Mouse (Mus musculus): ENCODE measurements around the gene Prkacb.

The Prkacb gene

DNA sequence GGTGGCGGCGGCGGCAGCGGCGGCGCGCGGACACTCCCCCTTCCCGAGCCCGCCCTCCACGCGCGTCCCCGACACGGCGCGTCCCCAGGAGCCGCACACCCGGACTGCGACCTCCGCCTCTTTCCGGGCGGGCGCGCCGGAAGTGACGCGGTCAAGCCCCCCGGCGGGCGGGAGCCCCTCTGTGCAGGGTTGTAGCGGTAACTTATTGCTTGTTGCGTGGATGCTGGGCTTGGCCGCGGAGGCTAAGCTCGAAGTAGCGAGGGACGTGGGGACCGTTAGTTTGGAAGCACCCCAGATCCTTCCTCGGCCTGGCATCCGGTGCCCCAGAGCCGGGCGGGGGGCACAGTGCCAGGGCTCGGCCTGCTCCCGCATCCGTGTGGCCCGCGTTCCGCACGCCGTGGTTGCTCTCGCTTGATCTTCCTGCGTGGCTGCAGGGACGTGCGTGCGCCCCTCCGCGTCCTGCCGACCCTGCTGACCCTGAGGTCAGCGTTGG lies at the start of gene Prkacb:
TSS of gene Prkacb (minus strand) at position 90 of the 493 bp plus-strand sequence.
- DNase-seq (ENCODE audit: low spot score in 2 of 2) = peak; percentile 81 to 83

- DNase-seq (ENCODE audit: low spot score in 2 of 2) = no peak
These were observed 47.5 kb upstream of the Prkacb start for GRCm38 (mm10) chr3:146860308-146860707.

- DNase-seq (ENCODE audit: low spot score in 2 of 2) = no peak
These were observed 44.6 kb upstream of the Prkacb start for GRCm38 (mm10) chr3:146857373-146857772.

DNA sequence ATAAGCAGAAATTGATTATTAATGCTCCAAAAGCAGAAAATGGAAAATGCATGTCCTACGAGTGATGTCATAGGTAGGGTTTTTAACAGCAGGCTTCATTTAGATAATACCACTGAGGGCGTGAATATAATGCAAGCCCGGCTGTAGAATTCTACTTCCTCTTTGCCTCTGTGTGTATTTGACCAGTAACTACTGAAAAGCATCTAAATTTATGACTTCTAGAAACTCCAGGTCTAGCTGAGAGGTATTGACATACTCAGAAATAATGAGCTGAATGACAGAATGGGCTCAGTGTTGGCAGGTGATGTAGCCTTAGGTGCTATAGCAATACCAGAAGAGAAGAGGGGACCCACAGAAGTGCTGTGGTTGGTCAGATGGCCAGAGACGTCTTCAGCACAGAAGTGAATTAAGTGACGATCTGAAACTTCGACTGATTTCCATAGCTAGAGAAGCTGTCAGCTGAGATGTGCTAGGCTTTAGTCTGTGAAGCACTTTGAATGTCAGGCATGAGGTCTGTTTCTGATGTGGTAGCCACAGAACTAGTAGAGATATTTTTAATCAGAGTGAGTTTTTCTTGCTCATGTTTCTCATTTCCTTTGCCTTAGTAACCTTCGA lies 41.8 kb upstream of the Prkacb start:
- no peak for DNase-seq (ENCODE audit: low spot score in 2 of 2)

DNA sequence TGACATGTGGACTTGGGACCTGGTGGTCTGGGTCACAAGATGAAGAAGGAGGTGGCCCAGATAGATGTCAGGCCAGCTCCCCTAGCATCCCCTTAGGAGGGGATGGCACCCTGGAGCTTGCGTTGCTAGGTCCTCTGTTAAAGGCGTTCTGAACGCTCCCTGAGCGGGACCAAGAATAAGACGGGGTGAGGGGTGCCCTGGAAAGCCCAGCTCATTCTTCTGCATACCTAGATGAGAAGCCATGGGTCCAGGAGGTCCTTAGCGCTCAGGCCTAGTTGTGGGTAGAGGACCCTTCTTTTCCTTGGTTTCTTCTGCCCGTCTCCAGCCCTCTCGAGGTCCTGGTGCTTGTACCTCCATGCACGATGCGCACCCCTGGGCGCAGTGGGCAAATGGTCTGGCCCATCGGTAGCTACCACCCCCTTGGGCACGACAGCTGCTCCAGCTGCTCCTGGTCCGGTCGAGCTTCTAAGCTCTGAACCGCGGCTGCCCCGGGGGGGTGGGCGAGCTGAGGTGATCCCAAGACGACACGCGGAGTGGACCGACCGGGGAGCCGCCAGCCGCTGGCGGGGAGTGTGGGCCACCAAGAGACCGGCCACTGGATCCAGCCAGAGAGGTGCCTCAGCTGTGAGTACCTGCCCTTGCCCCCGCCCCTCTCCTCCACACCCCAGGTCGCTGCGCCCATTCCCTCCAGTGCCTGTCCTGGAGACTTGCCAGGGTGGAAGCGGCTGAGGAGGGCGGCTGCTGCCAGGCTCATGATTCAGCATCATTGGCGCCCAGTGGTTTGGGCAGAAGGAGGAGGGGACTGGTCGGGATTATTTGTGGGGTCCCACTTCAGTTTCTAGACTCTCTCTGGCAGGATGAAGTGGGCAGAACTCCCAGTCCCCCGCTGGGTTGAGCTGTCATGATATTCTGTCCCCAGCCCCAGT lies 39.4 kb upstream of the Prkacb start, which contains the start of gene Ttll7:
TSS of gene Ttll7 (plus strand) at position 402 of the 926 bp plus-strand sequence.
- peak; percentile 60 to 68 for DNase-seq (ENCODE audit: low spot score in 2 of 2)

- DNase-seq (ENCODE audit: low spot score in 2 of 2) = no peak
These were observed 36.6 kb upstream of the Prkacb start for GRCm38 (mm10) chr3:146849360-146849759.

DNA sequence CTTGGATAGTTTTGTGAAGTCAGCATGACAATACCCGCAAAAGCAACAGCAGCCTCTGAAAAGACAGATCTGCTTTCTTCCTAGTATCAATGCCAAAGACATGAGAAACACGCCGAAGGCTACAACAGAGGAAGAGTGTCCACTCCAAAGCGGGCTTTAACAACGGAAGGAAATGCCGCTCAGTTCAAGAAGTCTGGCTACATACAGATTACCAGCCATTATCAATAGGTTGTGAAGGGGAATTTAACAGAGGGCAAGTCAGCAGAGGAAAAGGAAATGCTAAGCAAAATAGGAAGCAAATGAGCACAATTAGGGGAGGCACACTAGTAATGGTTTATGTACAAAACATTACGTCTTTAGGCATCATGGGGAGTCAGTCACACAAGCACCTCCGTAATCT lies 35.3 kb upstream of the Prkacb start:
- DNase-seq (ENCODE audit: low spot score in 2 of 2) = no peak

DNA sequence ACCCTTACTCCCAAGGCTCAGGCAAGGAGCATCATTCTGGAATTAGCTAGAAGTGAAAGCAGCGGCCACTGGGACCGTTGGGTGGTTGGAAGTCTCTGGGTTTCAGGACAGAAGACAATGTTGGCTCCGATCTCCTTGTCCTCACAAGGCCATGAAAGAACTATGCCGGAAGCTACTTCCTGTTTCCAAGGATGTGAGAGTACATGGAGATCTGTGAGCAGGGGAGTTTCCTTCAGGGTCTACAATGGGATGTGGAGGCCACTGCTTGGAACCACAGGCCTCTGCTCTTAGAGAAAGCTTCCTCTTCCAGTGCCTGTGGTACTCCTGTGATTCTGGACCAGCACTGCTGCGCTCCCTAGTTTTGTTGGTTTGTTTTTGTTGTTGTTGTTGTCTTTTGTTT lies 33.4 kb upstream of the Prkacb start:
- no peak for DNase-seq (ENCODE audit: low spot score in 2 of 2)

GRCm38 (mm10) chr3:146843470-146843869 lies 30.7 kb upstream of the Prkacb start:
- no peak for DNase-seq (ENCODE audit: low spot score in 2 of 2)

DNA sequence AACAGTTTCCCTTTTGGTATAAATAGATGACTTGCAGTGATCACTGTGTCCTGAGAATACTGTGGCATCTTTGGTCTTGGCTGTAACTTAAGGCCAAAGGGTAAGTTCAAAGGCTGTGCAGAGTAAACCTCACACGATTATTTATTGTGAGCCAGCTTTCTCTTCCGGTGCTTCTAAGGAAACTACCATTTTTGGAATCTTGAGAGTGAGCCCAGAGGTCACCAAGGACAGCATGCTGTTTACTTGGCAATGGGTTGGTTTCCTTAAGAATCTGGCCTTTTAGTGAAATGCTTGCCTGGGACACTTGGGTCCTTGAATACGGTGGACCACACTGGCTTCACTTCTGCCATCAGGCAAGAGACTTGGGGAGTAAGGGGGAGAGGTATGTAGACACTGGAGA lies 30.0 kb upstream of the Prkacb start:
- DNase-seq (ENCODE audit: low spot score in 2 of 2) = no peak

- DNase-seq (ENCODE audit: low spot score in 2 of 2) = no peak
These were observed 7.9 kb upstream of the Prkacb start for GRCm38 (mm10) chr3:146820718-146821117.

- no peak for DNase-seq (ENCODE audit: low spot score in 2 of 2)
These were observed 834 bp upstream of the Prkacb start for GRCm38 (mm10) chr3:146813624-146814023.

GRCm38 (mm10) chr3:146812041-146812878 lies 530 bp downstream of the Prkacb start:
- peak in 1 of 2 experiments; percentile 2 for DNase-seq (ENCODE audit: low spot score in 2 of 2)

DNA sequence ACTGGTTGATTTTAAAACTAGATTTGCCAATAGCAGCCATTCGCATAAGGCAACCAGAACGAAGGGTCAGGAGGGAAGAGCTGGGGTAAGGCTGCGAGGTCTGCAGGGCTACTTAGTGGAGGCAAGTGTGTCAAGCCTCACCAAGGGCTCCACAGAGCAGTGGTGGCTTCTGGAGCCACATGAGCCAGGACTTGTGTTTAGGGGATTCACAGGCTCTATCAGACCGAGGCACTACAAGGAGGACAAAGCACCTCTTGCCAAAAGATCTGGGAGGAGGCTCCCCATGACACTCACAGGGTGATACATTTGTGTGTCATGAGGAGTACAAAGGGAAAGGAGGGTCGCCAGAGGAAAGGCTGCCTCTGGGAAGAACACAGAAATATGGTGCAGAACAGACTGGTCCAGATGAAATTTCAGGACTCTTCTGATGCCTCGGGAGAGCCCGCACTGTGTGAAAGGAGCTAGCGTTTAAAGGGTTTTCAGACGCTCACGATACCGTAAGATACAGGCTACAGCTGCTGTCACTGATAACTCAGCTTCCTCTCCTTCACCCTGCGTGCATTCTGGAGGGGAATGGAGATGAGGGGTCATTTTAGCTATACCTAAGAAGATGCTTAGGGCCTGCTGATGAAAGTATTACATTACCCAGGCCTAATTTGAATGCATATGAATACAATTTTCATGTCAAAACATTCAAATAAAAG lies 19.1 kb downstream of the Prkacb start:
- no peak for DNase-seq (ENCODE audit: low spot score in 2 of 2)

DNA sequence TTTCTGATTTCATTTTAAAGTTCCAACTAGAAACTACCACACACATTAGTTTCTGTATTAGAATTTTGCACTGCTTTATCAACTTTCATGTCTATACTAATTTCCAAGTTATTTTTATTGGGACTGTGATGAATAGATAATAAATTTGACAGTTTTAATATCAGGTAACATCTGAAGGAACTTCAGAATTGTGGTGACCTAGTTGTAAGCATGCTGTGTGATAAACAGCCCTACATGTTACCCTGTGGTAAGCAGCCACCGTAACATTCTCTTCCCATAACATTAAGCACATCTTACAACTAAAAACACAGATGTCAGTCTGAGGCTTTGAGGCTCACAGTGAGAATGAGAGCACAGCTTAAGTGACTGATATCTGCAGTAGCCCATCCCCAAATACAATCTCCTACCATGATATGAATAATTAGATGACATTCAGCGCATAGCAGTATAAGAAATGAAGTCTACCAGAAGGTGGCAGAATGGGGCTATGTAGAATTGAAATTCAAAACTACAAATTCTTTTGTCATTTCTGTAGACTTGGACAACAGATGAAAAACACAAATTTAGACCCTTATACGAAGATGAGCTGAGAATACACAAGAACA lies 20.5 kb downstream of the Prkacb start:
- DNase-seq (ENCODE audit: low spot score in 2 of 2) = no peak

DNA sequence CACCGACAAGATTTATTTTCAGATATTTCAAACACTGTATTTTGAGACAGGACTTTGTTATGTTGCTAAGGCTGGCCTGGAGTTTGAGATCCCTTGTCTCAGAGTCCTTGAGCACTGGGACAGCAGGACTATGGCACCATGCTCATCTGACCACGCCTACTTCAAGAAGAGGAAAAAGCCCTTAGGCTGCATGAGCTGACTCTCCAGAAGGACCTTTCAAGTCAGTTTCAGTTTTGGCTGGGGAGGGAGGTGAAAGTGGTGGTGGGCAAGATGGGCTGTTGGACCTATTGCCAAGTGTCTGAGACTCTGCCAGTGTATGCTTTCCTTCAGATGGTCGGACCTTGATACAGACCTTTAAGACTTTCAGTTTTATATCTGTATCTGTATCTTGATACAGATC lies 28.6 kb downstream of the Prkacb start:
- DNase-seq (ENCODE audit: low spot score in 2 of 2) = no peak

GRCm38 (mm10) chr3:146783645-146784225 lies 29.1 kb downstream of the Prkacb start:
- DNase-seq (ENCODE audit: low spot score in 2 of 2) = no peak

DNA sequence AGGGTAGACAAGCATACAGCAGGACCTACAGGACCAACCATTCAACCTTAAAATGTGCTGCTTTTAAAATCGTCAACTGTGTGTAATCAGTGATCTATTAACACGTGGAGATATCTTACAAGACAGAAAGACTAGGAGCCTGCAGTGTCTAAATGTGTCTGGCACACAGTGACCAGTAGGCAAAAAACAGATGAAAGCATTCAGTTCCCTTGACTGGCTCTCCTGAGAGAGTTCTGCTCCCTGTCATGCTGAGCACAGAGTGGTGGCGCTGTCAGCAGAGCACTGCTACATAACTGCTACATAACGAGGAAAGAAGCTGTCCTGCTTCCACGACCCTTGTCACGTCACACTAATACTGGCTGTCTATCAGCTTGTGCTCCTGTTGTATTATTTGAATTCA lies 30.2 kb downstream of the Prkacb start:
- no peak for DNase-seq (ENCODE audit: low spot score in 2 of 2)

DNA sequence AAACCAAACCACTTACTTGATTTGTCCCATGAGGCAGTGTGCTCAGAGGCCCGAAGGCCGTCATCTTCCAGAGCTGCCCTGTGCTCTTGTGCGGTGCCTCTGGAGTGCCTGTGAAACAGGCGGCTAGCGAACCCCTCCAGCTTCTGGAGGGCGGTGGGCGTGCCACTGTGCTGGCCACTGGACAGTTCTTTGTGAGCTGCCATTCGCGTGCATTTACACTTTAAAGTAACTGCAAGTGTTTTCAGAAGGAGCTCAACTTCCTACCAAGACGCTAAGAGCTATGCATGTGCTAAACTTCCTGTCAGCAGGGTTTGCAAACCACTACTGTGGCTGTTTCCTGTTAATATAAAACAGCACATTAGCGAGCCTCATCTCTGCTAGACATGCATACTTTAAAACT lies 31.7 kb downstream of the Prkacb start:
- peak in 1 of 2 experiments; percentile 44 for DNase-seq (ENCODE audit: low spot score in 2 of 2)

GRCm38 (mm10) chr3:146780241-146780640 lies 32.5 kb downstream of the Prkacb start:
- no peak for DNase-seq (ENCODE audit: low spot score in 2 of 2)

All from urinary bladder, adult 18-20 months (tissue).